Mouse (Mus musculus): ENCODE measurements around the gene Map2k3. TPM values are rescaled to one million over a fixed set of nuclear protein-coding genes. Genes with fewer than 3 reads are reported as not detected.

The Map2k3 gene
- total RNA-seq, 2 experiments from 2014 or later: 105 to 173 TPM

DNA sequence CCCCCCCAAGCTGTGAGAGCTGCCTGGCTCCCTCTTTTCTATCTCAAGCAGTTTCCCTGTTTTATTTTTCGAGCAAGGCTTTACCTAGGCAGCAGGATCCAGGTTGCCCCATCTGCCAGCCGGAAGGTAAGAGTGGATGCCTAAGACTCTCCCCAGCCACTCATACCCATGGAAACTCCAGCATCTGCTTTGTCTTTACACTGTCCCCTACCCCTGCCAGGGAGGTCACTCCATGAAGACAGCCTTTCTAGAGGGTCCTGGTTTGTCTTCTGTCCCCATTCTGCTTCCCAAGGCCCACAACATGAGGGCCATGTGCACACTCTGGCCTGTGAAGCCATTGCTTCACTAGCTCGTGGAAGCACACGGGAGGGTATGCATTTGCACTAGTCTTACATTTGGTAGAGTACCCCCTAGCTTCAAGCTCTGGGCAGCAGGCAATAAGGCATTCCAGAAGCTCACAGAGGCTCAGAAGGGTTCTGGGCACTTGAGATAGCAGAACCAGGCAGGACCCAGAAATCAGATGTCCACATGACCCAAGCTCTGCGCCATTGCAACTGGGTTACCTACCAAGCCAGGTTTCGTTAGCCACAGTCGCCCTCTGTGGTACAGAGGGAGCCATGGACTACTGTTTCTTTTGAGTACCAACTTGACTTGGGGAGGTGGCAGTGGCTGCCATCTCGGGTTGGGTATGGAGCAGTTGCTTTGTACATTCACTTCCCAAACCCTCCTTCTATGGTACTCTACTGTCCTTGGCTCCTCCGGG lies 24.0 kb downstream of the Map2k3 start:
- no peak for DNase-seq (ENCODE audit: low spot score)

DNA sequence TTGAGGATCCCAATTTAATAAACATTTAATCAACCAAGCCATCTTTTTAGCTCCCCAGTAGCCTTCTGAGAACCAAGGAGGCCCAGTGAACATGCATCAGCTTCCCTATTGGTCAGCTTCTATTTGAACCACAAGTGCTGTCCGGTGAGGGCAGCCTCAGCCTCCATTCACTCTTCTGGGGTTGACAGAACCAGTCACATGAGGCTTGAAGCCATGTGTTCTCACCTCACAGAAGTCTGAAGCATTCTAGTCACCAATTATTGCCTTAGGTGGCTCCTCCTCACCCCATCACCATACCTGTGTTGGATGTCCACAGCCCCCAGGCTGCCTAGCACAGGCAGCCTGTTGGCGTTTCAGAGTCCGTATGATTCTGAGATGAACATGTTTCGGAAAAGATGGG lies 27.1 kb downstream of the Map2k3 start:
- DNase-seq (ENCODE audit: low spot score): no peak

DNA sequence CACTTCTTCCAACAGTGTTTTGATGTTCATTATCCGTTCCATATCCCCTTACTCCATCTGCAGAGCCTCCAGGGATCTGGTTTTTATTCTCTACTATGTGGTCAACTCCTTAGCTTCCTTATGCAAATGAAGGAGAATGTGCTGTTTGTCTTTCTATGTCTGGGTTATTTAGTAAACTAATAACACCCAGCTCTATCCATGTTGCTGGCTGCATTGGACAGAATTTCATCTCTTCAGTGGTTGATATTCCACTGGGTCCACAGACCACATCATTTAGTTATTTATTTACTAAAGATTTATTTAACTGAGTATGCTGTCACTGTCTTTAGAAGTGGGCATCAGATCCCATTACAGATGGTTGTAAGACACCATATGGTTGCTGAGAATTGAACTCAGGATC lies 29.3 kb downstream of the Map2k3 start:
- DNase-seq (ENCODE audit: low spot score): no peak

DNA sequence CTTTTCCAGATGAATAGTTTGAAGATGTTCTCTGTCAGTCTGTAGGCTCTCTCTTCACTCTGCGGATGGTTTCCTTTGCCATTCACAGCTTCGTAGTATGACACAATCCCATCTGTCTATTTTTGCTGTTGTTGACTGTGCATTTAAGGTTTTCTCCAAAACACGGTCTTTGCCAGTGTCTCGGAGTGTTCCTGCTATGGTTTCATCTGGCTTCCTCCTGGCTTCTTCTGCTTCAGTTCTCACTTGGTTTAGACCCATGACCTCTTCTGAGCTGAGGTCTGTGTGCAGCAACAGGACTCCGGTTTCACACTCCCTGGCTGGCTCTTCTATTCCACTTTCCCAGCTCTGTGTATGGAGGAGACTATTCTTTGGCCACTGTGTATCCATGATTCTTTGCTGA lies 30.9 kb downstream of the Map2k3 start:
- DNase-seq (ENCODE audit: low spot score): peak; percentile 61

DNA sequence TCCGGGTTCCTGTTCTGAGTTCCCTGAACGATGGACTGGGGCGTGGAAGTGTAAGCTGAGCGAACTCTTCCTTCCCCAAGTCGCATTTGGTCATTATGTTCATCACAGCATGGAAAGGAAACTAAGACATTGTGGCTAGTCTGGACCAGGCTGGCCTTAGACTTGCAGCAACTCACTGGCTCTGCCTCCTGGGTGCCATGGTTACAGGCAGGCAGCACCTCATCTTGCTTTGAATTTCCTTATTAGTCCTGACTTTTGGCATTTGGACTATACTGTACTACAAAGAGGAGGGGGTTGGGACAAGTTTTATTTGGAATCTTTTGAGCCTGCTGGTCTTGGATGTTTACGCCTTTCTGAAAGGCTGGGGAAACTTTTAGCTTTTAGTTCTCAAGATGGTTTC lies 35.1 kb downstream of the Map2k3 start:
- no peak for DNase-seq (ENCODE audit: low spot score)

DNA sequence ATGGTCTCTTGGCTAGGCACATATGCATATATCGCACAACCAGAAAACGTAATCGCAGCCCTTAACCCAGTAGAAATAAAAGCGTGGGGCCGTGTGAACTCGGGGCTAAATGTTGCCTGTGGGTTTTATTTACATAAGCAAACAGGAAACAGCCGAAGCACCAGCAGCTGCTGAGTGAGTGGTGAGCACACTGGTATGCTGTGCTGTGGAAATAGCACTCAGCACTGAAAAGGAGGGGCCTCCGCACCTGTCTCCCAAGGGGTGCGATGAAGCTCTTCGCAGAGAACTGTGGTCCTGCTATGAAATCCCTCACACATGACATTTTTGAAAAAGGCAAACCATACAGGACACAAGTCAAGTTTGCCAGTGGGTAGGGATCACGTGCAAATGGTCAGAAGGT lies 43.3 kb downstream of the Map2k3 start:
- no peak for DNase-seq (ENCODE audit: low spot score)

DNA sequence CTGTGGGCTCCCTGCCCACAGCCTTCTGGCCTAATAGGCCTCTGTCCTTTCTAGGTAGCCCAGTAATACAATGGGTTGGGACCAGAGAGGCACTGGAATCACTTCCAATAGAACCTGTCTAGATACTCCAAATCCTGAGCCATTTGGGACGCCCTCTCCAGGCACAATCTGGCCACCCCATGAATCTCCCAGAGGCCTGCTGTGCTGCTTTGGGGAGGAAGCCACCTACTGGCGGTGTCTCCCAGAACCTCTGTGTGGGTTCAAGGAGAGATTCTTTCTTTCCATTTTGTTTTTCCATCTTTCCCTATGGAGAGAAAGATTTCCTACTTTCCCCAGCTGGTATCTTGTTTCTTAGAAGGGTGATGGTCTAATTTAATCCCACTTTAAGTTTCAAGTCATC lies 44.4 kb downstream of the Map2k3 start:
- no peak for DNase-seq (ENCODE audit: low spot score)

DNA sequence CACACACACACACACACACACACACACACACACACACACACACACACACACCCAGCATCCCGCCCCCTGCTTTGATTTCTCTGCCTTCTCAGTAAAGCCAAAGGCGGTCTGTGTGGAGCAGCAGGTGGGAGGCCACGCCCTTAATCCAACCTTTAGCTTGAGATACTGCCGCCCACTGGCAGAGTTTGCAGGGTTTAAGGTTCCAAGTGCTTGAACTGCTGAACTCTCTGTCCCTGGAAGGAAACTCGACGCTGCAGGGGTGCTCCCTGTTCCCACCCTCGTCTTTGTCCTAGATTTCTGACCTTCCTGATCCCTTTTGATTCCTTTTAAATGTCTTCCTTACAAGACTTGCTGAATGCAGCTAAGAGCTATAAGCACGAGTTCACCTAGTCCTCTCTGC lies 44.9 kb downstream of the Map2k3 start:
- DNase-seq (ENCODE audit: low spot score): peak; percentile 83

DNA sequence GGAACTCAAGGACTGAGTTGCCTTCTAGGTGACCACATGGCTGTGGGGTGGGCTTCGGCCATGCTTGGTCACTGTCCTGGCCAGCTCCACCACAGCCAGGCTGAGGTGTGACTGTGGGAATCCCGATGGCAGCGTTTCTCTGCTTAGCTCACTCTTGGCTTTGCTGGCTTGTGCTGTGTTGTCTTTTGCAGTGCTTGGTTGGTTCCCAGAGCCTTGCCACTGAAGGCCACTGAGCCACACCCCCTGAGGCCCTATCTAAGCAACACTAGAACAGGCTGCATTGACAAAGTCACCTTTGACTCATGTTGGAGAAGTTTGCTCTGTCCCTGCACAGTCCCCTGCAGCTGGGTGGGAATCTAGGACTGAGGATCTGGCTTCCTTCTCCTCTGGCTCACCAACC lies 45.3 kb downstream of the Map2k3 start:
- peak; percentile 73 for DNase-seq (ENCODE audit: low spot score)

DNA sequence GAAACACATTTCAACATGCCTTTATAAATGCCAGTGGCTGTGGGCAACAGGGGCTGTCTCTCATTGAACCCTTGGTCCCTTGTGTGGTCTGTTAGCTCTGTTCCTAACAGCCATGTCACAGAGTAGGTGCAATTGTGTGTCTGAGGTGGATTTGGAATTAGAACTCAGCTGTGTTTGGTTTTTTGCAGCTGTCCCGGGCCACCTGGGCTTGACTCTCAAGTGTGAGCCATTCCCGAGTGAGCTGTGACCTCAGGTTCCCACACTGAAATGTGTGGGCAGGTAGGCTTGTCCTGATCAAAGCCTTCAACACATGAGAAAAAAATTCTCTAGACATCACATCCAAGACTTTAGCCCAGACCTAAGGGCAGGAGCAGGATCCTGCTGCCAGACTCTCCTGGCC lies 46.8 kb downstream of the Map2k3 start:
- DNase-seq (ENCODE audit: low spot score): no peak

DNA sequence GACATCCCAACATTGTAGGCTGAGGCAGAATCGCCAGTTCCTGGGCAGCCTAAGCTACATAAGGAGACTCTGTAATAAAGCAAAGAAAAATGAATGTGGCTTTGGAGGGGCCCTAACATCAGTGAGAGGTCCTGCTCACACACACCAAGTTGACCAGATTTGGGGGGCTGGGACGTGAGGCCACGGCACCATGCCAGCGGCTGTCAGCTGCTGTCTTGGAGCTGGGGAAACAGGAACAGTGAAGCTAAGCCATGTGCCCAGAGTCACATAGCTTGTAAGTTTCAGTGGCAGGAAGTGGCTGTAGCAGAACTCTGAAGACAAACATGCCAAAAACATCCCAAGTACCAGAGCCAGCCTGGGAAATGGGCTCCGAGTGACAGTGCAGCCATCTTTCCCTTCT lies 48.0 kb downstream of the Map2k3 start:
- DNase-seq (ENCODE audit: low spot score): no peak

DNA sequence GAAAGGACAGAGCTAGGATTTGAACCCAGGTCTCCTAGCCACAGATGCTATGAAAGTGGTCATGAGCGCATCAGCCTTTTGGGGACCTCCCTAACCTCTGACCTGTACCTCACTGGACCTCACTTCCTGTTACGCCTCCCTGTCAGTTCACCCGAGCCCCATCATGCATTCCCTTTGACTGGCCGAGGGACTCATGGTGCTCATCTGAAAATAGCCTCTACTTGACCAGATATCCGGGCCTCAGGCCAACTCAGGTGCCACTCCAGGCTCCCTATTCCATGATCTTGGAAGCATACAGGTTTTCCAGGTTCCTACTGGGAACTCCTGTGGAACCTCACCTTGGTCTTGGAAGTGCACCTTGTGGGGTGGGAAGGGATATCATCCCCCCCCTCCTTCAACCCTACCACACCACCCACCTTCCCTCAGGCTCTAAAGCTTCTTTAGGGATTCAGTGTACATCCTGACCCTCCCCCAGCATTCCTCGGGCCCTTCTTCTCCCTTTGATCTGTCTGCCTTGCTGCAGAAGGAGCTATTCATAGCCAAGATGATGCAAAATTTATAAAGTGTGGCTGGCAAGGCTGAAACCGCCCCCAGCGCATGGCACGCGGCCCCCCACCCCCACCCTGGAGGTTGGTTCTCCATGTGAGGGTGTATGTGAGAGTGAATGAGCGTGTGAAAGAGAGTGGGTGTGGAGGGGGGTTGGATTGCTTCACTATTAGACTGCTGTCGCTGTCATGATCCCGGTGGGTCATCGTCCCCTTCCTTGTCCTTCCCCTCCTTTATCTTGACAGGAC lies 50.1 kb downstream of the Map2k3 start:
- no peak for DNase-seq (ENCODE audit: low spot score)

DNA sequence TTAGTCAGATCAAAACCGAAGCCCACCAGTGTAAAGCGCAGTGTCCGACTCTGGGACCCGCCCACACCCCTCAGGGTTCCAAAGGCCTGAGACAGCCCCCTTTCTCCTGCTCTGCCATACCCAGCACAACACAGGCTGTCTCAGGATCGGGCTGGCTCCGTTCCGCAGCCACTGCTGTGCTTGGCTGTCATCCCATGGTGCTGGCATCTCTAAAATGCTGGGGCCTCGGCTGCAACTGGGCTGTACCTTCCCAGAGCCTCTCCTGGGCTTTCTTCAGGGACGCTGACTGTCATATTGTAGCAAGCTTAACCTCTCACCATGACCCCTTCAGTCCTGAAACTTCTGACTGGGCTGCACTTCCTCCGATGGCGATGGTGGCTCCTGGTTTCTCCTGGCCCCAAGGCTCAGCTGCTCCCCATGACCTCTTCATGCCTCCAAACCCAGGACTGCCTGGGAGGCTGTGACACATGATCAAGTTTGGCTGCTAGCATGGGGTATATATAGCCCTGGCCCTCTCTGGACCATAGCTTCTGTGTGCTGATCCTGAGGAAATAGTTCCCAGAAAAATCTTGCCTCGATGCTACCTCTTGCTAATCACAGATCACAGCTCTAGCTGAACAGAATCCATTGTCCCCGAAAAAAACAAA lies 53.2 kb downstream of the Map2k3 start:
- peak; percentile 66 for DNase-seq (ENCODE audit: low spot score)

DNA sequence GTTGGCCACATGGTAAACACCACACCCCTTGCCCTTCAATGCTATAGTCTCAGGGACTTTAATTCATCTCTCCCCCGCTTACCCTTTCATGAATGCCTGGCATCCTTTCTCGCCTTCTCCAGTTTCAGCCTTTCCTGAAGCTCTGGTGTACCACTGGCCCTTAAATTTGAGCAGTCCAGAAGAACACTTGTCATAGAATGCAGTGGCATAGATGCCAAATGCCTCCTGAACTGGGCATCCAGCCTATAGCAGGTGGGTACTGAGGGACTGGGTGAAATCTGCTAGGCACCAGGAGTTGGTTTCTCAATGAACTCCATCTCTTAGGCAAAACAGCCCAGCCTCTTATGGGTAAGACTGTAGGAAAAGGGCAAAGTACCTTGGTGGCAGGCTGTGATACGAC lies 58.6 kb downstream of the Map2k3 start:
- DNase-seq (ENCODE audit: low spot score): peak; percentile 58

Other genes with a start within 250 kb of the Map2k3 start
- gene Llgl1, start 232.3 kb upstream of the Map2k3 start, total RNA-seq (2021): 1 to 10 TPM; 8.9 to 9.2 TPM
- 100 to 1,000 TPM; 108 to 113 TPM for gene Flii, start 204.8 kb upstream of the Map2k3 start, total RNA-seq (2021)
- 10 to 100 TPM; 75.2 to 94.4 TPM for gene Mief2, start 203.6 kb upstream of the Map2k3 start, total RNA-seq (2021)
- gene Top3a, start 154.7 kb upstream of the Map2k3 start, total RNA-seq (2021): 1 to 10 TPM; 3.7 to 5.0 TPM
- gene Smcr8, start 154.5 kb upstream of the Map2k3 start, total RNA-seq (2021): 10 to 100 TPM; 18.4 to 18.5 TPM
- 10 to 100 TPM; 10.6 to 13.9 TPM for gene Shmt1, start 120.3 kb upstream of the Map2k3 start, total RNA-seq (2021)
- gene Dhrs7b, start 101.4 kb upstream of the Map2k3 start, total RNA-seq (2021): 10 to 100 TPM; 21.0 to 21.5 TPM
- 10 to 100 TPM; 41.0 to 42.9 TPM for gene Tmem11, start 52.8 kb upstream of the Map2k3 start, total RNA-seq (2021)
- 10 to 100 TPM in 1 of 2 experiments, 1 to 10 TPM in 1; 8.2 to 10.3 TPM for gene Natd1, start 17.3 kb upstream of the Map2k3 start, total RNA-seq (2021)
- gene Kcnj12, start 90.5 kb downstream of the Map2k3 start, total RNA-seq (2021): 10 to 100 TPM; 48.6 to 67.1 TPM
- gene Tnfrsf13b, start 194.7 kb downstream of the Map2k3 start, total RNA-seq (2021): under 1 TPM in 1 of 2 experiments, not detected in 1; 0.43 TPM
- gene Usp22, start 243.0 kb downstream of the Map2k3 start, total RNA-seq (2021): 10 to 100 TPM; 12.9 to 15.6 TPM

Measured in gastrocnemius, adult 18-20 months (tissue).